Mouse (Mus musculus) c-Kit-positive CD71-positive TER-119-negative erythroid progenitor cells, embryonic 14.5 days (primary cell): ENCODE data around the gene Tns1.

ENCODE experiments used
- DNase-seq: peaks from one replicate; pipeline ENCODE4 v3.0.0-alpha.2; 2013; ENCODE audit warnings: low read depth

Gene Tns1

GRCm38 (mm10) chr1:73954614-73955013 is 169.6 kb downstream of the Tns1 start:
- no peak for DNase-seq

DNA sequence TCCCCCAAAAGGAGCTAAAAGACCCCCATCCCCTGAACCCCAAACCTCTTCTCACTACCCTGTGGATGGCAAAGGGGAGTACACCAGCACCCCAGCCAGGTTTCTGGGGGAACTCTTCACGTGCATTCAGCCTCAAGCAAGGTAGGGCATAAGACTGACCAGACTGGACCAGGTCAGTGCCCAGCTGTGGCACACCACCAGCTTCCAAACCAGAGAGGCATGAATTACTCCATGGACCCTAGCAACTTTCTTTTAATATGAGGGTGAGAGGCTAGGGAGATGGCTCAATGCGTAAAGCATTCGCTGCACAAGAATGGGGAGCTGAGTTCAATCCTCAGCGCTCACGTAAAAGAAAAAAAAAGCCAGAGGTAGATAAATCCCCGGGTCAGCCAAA is 170.2 kb downstream of the Tns1 start:
- no peak for DNase-seq

DNA sequence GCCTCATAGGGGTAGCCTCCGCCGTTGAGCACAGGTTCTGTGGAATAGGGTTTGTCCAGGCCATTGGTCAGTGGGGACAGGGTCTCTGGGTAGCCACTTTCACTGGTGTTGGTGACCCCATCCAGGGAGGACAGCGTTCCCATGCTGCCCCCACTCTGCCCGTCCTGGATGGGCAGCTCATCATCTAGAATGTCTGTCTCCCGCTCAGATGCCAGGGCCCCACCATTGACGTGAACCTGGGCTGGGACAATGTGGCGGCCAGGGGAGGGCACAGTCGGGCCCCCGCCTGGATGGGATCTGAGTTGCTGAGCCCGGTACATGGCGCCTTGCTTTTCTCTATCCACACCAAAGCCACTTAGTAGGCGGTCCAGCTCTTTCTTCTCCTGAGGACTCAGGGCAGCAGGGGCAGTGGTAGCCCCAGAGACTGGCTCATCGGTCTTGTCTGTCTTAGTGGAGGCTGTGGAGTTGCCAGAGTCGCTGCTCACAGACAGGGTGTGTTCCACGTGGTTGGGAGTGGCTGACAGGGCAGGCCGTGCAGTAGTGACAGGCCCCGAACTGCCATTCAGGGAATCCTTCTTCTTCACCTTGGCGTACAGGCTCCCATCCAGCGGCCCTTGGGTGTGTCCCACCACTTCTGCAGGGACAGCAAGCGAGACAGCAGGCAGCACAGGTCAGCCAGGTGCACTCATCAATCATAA is 170.8 kb downstream of the Tns1 start:
- no peak for DNase-seq

DNA sequence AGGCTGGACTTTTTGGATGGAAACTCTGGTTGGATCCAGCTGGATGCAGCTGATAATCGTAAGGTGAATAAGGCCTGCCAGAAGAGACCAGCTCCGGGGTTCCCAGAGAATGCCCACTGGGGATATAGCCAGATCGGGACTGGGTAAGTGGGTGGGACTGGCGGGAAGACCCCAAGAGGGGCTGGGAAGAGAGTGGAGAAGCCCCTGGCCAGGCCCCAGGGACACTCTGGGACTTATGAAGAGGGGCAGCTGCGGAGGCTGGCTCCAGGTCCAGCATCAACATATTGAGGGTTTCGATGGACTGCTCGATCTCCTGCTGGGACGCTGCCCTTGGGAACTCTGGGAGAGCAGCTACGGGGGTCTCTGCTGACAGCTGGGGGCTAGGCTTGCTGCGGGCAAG is 171.7 kb downstream of the Tns1 start:
- DNase-seq = no peak

- DNase-seq = no peak
Observed at GRCm38 (mm10) chr1:73951178-73951577, 173.1 kb downstream of the Tns1 start.

DNA sequence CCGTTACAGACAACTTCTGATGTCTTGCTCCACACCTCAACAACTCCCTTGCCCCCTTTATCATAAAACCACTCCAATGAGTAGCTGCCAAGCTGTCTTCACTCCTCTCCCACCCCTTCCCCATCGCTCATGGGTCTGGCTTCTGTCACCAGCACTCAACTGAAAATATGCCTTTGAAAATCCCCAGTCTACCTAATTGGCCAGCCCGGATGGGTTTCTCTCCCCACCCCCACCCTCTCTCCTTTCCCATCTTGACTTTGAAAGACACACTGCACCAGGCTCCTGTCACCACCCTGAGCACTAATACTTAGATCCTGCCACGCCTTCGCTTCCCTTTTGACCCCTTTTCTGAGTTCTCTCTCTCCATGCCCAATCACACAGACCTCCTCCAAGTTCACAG is 175.5 kb downstream of the Tns1 start:
- no peak for DNase-seq

- no peak for DNase-seq
Observed at GRCm38 (mm10) chr1:73947525-73948304, 176.5 kb downstream of the Tns1 start.

DNA sequence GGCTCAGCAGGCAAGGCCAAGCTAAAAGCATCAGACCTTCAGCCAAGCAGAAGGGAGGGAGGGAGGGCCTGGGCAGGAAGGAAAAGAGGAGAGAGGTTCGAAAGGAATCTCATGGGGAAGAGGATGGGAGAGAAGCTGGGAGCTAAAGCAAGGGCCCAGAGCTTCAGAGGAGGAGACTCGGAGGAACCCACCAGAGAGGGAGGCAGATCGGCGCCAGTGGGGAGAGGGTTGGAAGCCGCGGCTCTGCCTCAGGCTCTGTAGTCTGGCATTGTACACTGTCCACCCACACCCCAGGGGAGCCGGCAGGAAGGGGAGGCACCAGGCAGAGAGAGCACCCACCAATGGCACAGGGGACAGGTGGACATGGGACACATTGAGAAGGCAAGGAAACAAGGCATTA is 177.5 kb downstream of the Tns1 start:
- DNase-seq = no peak

DNA sequence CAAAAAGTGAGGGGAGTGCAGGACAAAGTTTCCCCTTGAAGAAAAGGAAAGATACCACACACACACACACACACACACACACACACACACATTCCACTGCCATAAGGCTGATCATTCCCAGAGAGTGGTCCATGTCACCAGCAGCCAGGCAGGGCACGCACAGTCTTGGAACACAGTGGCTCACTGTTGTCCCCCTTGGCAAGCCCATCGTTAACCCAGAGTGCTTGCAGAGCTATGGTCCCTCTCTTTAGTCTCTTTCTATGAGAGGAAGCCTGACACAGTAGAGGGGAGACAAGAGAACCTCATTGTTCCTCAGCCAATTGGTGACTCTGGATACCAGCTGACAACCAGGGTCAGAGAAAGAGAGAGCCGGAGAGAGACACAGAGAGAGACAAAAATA is 179.9 kb downstream of the Tns1 start:
- no peak for DNase-seq

GRCm38 (mm10) chr1:73943667-73944289 is 180.5 kb downstream of the Tns1 start:
- no peak for DNase-seq

- no peak for DNase-seq
Observed at GRCm38 (mm10) chr1:73943255-73943654, 181.0 kb downstream of the Tns1 start.

- no peak for DNase-seq
Observed at GRCm38 (mm10) chr1:73942243-73942642, 182.0 kb downstream of the Tns1 start.

GRCm38 (mm10) chr1:73941697-73942096 is 182.6 kb downstream of the Tns1 start:
- DNase-seq = no peak

DNA sequence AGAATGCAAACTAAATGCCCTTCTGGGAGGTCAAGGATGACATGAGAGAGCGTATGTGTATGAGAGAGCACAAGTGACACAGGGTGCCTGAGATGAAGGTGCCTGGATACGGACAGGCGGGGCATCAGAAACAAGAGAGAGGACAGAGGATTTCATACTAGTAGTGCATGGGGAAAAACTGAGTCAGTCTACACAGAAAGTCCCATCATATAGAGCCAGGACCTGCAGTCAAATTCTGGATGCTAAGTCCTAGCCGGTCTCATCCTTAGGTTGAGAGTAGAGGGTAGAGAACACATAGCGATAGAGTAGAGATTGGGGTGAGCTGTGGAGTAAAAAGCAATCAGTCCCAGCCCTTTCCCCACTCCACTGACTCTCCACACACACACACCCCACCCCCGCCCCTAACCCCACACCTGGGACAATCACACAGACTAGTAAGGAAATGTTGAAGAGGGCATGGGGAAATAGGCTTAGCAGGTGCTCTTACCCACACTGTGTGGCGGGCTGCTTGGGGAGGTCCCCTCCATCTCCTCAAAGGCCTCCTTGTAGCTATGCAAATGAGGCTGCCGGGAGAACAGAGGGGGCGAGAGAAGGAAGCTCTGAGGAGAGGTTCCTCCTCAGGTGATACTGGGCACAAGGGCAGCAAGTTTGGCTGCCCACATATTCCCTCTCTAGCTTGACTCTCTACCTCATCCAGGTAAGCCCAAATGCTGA is 183.6 kb downstream of the Tns1 start:
- no peak for DNase-seq

DNA sequence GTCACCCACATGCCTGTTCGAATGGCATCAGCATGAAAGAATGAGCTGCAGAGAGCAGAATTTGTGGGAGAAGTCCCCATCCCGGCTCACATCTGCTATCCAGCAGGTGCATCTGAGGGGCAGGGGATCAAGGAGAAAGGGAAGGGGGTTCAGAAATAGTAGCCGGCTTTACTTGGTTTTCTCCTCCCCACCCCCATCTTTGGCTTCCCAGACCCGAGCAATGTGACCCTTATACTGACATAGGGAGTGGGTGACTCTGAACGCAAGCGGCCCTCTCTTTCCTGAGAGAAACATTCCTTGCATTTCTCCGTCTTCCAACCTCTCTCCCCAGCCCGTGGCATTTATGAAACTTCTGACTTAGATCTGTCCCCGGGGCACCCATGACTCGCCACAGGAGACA is 185.7 kb downstream of the Tns1 start:
- no peak for DNase-seq

DNA sequence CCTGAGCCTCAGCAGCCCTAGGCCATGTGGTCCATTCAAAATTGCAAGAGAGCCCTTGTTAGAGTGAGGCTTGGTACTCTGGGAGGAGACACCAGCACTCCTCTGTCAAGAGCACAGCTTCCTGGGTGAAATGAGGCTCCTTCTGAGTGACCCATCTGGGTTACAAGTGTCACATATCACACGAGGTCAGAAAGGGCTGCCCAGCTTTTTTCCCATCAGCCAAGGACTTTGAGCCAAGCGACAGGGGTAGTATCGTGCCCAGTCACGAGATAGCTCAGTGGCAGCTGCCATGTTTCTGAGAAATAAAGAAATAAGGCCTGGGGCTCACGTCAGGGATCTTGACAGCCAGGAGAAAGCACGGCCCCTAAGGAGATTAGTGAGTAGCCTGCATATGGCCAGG is 186.4 kb downstream of the Tns1 start:
- DNase-seq = no peak

DNA sequence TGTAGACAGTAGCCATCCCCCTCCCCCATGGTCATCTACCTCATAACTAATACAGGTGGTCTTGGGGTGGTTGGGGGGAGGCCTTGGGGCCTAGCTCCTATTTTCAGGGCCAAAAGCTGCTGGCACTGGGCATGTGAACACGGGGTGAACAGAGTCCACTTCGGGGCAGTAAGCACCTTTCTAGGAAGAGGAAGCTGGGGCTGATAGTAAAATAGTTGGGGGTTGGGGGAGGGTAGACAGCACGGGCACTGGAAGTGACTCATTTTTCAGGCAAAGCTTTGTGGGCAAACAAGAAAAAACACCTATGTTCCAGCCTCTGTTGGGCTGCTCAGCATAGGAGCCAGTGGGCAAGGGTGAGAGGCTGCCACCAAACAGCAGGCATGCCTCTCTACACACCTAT is 187.7 kb downstream of the Tns1 start:
- DNase-seq = no peak

GRCm38 (mm10) chr1:73935442-73936080 is 188.7 kb downstream of the Tns1 start:
- DNase-seq = no peak

- DNase-seq = no peak
Observed at GRCm38 (mm10) chr1:73933146-73933490, 191.1 kb downstream of the Tns1 start.

GRCm38 (mm10) chr1:73932421-73933145 is 191.7 kb downstream of the Tns1 start:
- no peak for DNase-seq

- no peak for DNase-seq
Observed at GRCm38 (mm10) chr1:73931851-73932250, 192.4 kb downstream of the Tns1 start.
